Mouse (Mus musculus): ENCODE results near the gene Erich4.
A peak's percentile ranks its signal among the peaks of the same experiment; 100 is the strongest.

Gene Erich4

DNA sequence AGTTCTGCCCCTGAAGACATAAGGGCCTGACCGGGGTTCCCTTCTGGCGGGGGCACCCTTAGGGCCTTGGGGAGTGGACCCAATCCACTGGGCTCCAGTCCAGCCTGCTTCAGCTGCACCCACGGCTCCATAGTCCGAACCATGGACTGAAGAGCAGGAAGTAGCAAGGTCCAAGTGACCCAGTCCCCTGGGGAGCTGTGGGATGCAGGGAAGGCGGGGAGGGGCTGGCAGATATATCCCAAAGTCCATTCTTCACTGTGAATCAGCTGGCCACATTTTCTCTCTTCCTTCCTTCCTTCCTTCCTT is at the start of gene Erich4:
Gene Erich4 (minus strand): TSS at position 187 of the 306 bp plus-strand sequence.
- no peak for DNase-seq (ENCODE audit: low spot score in 2 of 2)

DNA sequence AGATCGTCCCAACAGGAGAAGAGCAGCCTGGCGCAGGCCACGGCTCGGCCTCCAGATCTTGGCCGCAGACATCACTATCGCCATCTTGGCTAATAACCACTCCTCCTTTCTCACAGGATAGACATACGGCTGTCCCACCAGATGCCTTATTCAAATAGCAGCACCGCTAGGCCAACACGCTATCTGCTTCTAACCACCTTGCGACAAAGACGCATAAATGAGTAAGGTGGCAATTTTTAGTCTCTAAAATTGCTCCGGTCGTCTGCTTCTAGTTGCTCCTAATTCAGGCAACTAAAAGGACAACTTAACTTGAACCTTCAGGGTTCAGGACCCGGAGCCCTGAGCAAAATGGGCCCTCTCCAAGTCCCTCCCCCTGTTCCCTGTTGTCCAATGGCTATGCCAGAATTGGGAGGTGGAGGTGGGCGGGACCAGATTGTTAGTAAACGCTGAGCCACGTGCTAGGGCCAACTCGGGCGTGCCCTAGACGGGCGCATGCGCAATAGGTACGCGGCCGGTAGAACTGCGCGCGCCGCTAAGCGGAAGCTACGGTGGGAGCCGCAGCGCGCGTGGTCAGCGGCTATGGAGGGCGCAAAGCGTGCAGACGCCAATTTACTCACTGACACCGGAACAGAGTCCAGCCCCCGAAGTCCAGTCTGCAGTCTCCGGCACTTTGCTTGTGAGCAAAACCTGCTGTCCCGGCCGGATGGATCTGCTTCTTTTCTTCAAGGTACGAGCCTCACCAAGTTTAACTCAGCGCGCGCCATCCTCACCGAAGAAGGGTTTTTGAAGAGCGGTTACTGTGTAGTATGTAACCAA is 43.2 kb upstream of the Erich4 start, which contains the start of the genes Bckdha and Exosc5:
Gene Bckdha (minus strand): TSS at position 325 of the 816 bp plus-strand sequence.
Gene Exosc5 (plus strand): TSS at position 508 of the 816 bp plus-strand sequence.
- peak; percentile 92 to 98 for DNase-seq (ENCODE audit: low spot score in 2 of 2)

- DNase-seq (ENCODE audit: low spot score in 2 of 2): no peak
These were observed 42.1 kb upstream of the Erich4 start for GRCm38 (mm10) chr7:25657785-25658184.

DNA sequence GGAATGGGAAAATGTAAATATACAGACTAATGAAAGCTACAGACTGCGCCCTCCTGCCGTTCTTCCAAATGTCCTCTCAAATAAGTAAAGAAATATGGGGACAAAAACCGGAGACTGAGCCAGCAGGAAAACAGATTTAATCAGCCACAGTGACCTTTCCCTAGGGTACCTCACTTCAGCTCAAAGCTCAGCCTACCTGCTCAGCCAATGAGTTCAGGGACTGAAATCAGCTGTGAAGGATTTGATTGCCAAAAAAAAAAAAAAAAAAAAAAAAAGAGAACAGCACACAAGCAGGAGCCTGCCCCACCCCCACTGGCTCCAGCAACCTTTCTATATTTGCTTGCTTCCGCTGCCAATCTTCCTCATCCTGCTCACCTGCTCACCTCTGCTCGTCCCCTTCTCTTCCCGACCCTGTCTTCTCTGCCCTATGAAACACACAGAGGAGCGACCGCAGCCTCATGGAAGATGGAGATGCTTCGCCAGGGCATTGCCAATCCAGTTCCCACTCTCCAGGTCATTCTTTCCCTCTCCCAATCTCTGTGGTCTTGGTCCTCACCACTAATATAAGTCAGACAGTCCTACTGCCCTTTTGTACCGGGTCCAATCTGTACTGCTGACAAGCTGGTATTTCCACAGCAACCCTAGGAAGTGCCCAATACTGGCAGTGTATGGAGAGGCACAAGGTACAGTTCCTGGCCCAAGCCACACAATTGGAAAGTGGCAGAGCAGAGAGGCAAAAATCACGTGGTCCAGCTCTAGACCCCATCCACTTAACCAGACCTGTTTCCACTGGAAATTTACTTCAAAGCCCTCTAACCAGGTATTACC is 40.1 kb upstream of the Erich4 start:
- no peak for DNase-seq (ENCODE audit: low spot score in 2 of 2)

GRCm38 (mm10) chr7:25652244-25652759 is 36.6 kb upstream of the Erich4 start:
- DNase-seq (ENCODE audit: low spot score in 2 of 2): no peak

- DNase-seq (ENCODE audit: low spot score in 2 of 2): no peak
These were observed 35.6 kb upstream of the Erich4 start for GRCm38 (mm10) chr7:25651281-25651680.

GRCm38 (mm10) chr7:25649839-25650238 is 34.1 kb upstream of the Erich4 start:
- DNase-seq (ENCODE audit: low spot score in 2 of 2): no peak

GRCm38 (mm10) chr7:25647574-25648123 is 32.0 kb upstream of the Erich4 start:
- DNase-seq (ENCODE audit: low spot score in 2 of 2): no peak

DNA sequence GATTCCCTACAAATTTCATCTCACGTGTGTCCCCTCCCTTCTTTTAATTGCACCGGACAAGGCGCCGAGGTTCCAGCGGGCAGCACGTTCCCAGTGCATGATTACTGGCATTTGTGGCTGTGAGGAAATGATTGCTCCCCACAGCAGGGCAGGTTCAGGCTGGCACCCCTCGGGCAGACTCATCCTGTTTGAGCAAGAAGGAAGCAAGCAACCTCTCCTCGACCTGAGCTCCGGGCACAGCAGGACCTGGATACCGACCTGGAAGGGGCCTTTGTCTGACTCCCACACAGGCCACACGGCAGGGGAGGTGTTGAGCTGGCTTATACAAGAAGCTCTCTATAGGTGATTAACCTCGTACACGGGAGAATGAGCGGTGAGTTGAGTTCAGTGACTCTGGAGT is 29.4 kb upstream of the Erich4 start:
- DNase-seq (ENCODE audit: low spot score in 2 of 2): no peak

DNA sequence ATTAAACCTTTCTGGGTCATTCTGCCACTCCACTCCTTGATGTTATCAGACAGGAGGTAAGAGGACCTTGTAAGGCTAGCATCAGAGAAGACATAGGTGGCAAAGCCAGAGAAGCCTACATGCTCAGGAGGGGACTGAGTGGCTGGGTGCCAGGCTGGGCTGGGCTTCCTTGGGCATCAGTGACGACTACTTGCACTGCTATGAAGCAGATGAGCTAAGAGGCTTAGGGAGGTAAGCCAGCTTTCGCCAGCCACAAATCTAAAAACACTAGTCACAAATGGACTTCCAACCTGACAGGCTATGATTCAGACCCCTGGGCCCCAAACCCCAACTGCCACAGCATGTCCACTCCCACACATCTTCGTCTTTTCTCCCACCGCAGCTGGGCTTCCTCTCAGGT is 28.9 kb upstream of the Erich4 start:
- DNase-seq (ENCODE audit: low spot score in 2 of 2): no peak

- no peak for DNase-seq (ENCODE audit: low spot score in 2 of 2)
These were observed 28.4 kb upstream of the Erich4 start for GRCm38 (mm10) chr7:25644136-25644535.

GRCm38 (mm10) chr7:25639754-25640153 is 24.1 kb upstream of the Erich4 start:
- DNase-seq (ENCODE audit: low spot score in 2 of 2): no peak

GRCm38 (mm10) chr7:25637099-25637498 is 21.4 kb upstream of the Erich4 start:
- no peak for DNase-seq (ENCODE audit: low spot score in 2 of 2)

GRCm38 (mm10) chr7:25636373-25636772 is 20.7 kb upstream of the Erich4 start:
- DNase-seq (ENCODE audit: low spot score in 2 of 2): no peak

- no peak for DNase-seq (ENCODE audit: low spot score in 2 of 2)
These were observed 17.0 kb upstream of the Erich4 start for GRCm38 (mm10) chr7:25632679-25633078.

- DNase-seq (ENCODE audit: low spot score in 2 of 2): no peak
These were observed 12.6 kb upstream of the Erich4 start for GRCm38 (mm10) chr7:25628323-25628620.

DNA sequence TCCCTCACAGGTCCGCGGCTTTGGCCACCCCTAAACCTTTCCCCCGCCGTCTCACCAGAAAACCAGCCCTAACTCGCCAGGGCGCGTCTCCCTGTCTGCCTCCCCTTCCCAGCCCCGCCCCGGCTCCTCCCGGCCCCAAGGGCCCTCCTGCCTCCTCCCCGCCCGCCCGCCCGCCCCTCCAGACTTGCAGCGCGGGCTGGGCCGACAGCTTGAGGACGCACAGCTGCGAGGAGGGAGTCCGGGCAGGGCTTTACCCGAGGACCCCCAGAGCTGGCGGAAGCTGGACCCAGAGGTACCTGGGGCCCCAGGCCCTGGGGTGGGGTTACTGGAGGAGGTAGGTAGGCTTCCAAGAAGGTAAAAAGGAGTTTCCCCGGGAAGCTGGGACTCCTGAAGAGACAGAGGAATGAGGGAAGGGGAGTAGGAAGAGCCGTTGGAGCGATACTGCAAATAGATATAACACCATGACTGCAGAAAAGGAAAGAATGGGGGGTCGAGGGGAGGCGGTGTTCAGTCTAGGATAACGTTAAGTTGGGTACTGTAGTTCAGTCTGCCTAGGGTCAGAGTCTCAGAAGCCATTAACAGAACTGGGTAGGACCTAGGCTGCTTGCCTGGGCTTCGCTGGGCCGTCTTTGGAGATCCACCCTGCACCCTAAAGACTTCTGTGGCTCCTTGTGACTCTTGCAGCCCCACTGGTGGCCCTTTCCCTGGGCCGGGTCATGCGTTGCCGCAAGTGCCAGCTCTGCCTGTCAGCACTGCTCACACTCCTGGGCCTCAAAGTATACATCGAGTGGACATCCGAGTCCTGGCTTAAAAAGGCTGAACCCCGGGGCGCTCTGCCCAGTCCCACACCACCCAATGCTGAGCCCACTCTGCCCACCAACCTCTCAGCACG is 12.0 kb upstream of the Erich4 start:
- no peak for DNase-seq (ENCODE audit: low spot score in 2 of 2)

DNA sequence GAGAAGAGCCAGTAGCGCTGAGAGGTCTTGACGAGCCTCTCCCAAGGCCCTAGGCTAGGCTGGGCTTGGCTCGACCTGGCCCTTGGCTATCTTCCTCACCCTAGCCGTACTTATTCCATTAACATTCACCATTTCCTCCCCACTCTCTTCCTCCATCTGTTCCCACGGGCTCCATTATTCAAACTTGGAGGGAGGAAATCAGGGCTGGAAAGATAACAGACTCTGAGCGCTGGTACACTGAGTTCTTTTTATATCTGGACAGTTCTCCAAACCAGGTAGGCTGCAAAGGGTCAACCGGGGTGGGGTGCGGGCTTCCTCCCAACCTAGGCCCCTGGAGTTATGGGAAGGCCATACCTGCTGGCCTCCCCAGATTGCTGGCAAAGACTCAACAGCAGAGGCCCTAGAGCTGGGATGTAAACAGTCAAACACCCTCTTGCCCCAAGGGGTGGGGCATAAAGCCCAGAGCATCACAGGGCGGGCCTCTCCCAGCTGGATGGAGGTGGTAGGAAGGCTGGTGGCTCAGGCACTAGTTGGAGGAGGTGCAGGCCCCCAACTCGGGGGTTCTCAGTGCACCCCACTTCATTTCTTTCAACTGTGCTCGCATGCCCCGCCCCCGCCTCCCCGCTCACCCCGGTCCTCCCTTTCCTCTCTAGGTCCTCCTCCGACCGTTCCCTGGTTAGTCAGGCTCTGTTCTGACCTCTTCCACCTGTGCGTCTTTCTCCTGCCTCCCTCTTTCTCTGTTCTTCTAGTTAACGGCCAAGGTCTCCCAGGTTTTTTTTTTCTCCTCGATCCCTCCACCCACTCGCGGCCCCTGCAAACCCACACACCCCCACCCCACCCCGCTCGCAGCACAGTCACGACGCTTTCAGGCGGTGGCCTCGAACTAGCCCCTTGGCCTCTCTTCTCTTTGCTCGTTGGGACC is 11.1 kb upstream of the Erich4 start, which contains the start of gene B3gnt8:
Gene B3gnt8 (plus strand): TSS at position 146 of the 922 bp plus-strand sequence.
- DNase-seq (ENCODE audit: low spot score in 2 of 2): no peak

GRCm38 (mm10) chr7:25625594-25626250 is 10.0 kb upstream of the Erich4 start:
- no peak for DNase-seq (ENCODE audit: low spot score in 2 of 2)

GRCm38 (mm10) chr7:25624851-25625250 is 9.2 kb upstream of the Erich4 start:
- no peak for DNase-seq (ENCODE audit: low spot score in 2 of 2)

All from cerebellum, postnatal 4 days (tissue).